Mouse (Mus musculus) heart, embryonic 15.5 days (tissue): ENCODE measurements around the gene Pigw. TPM values are rescaled to one million over a fixed set of nuclear protein-coding genes. Genes with fewer than 3 reads are reported as not detected.
"Not testable (repeated sequence)": the region's sequence is repeated elsewhere in the genome, so short reads cannot be mapped to it uniquely, and the experiment has no call there.

Experiments
- ATAC-seq: fragments of 200-750 bp; cut with Nextera tagmentation; replicated peaks from 2 replicates; pipeline ENCODE4 v1.8.0; 2017; ENCODE audit warnings: low read depth, moderate TSS enrichment; ENCODE audit not compliant: insufficient number of reproducible peaks, insufficient read depth, low FRiP score
- H3K27ac ChIP-seq: fragments of 300-500 bp; sonication (generic); 2 replicates; pipeline ENCODE4 v1.5.1; 2015; ENCODE audit warnings: mild to moderate bottlenecking, inconsistent platforms
- H3K27me3 ChIP-seq: fragments of 300-500 bp; sonication (generic); 2 replicates; pipeline ENCODE4 v1.6.1; 2015; ENCODE audit warnings: inconsistent platforms
- H3K36me3 ChIP-seq: fragments of 300-500 bp; sonication (generic); 2 replicates; pipeline ENCODE4 v1.6.1; 2015; ENCODE audit warnings: mild to moderate bottlenecking, inconsistent platforms
- H3K4me1 ChIP-seq: fragments of 300-500 bp; sonication (generic); replicated peaks from 2 replicates; pipeline ENCODE4 v1.6.1; 2015; ENCODE audit warnings: inconsistent platforms
- H3K4me2 ChIP-seq: fragments of 300-500 bp; sonication (generic); 2 replicates; pipeline ENCODE4 v1.6.1; 2015; ENCODE audit warnings: inconsistent platforms, mild to moderate bottlenecking, moderate library complexity
- H3K4me3 ChIP-seq: fragments of 300-500 bp; sonication (generic); 2 replicates; pipeline ENCODE4 v1.5.1; 2015; ENCODE audit warnings: mild to moderate bottlenecking, inconsistent platforms
- H3K9ac ChIP-seq: fragments of 300-500 bp; sonication (generic); 2 replicates; pipeline ENCODE4 v1.6.1; 2015; ENCODE audit warnings: mild to moderate bottlenecking, inconsistent platforms
- H3K9me3 ChIP-seq: fragments of 300-500 bp; sonication (generic); replicated peaks from 2 replicates; pipeline ENCODE4 v1.6.1; 2016; ENCODE audit warnings: inconsistent platforms
- WGBS: fragments of 180-500 bp; shearing (Covaris S2); methylation state at CpG from one replicate; pipeline ENCODE4 v1.1.7; 2015; ENCODE audit warnings: mixed read lengths; 5-methylcytosine and 5-hydroxymethylcytosine counted together
- polyA plus RNA-seq: library from polyadenylated mRNA; unstranded; fragments of >200 nt; fragmentation: Nextera tagmentation; extraction: Ambion mirVana; gene quantifications from 2 replicates; pipeline ENCODE4 v1.2.1, GENCODE M21; 2015

Gene Pigw
- polyA plus RNA-seq, 1 experiment from 2014 or later: 2.4 TPM

DNA sequence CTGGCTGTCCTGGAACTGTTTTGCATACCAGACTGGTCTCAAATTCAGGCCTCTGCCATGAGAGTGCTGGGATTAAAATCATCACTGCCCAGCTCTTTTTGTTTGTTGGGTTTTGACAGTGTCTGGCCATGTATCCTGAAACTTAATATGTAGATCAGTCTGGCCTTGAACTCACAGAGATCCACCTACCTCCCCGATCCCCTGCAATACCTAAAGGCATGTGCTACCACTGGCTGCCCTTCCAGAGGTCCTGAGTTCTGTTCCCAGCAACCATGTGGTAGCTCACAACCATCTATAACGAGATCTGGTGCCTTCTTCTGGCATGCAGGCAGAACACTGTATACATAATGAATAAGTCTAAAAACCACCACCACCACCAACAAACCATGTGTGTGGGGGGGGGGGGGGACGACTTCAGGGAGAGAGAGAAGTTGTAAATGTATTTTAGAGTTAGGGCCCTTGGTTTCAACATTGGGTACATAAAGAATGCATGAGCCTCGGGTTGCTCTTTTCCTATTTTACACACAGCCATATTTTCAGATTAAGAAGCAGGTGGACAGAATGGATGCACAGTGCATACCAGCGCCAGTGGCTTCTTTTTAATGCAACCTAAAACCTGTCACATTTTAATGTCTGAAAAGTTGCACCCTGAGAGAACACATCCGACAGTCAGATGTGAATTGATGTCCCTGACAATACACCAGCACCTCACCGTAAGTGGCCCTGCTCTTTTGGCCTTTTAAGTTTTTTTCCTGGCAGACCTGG lies 896 bp downstream of the Pigw start:
- Histone ChIP-seq H3K4me3 (peak overlapping the region; percentile 97), H3K27ac (peak overlapping the region; percentile 97), H3K4me1 (peaks cover 17% of the 10 kb centered on the region), H3K4me2 (peak overlapping the region; percentile 98), H3K9ac (peak overlapping the region; percentile 85), H3K9me3 (no peaks in the 10 kb centered on the region), H3K36me3 (peaks cover 13% of the 10 kb centered on the region), H3K27me3 (no peaks in the 10 kb centered on the region)
- 18% methylated on average over 7 of the region's 7 CpGs for WGBS
- no peak for ATAC-seq

DNA sequence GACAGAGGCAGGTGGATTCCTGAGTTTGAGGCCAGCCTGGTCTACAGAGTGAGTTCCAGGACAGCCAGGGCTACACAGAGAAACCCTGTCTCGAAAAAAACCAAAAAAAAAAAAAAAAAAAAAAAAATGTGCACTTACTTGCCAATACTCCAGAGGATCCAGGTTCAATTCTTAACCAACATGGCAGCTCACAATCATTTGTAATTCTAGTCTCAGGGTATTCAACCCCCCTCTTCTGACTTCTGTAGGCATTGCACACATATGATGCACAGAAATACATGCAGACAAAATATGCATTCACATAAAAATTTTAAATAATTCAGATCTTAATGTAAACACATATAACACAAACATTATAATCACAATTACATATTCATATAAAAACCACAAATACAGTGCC lies 4.1 kb downstream of the Pigw start:
- WGBS: 73% methylated on average over 1 of the region's 1 CpGs
- H3K36me3 ChIP-seq, ATAC-seq, H3K27me3 ChIP-seq, H3K4me3 ChIP-seq, H3K9ac ChIP-seq, H3K4me2 ChIP-seq, H3K27ac ChIP-seq, H3K9me3 ChIP-seq: not testable (repeated sequence)
- H3K4me1 ChIP-seq: peaks cover 16% of the 10 kb centered on the region

DNA sequence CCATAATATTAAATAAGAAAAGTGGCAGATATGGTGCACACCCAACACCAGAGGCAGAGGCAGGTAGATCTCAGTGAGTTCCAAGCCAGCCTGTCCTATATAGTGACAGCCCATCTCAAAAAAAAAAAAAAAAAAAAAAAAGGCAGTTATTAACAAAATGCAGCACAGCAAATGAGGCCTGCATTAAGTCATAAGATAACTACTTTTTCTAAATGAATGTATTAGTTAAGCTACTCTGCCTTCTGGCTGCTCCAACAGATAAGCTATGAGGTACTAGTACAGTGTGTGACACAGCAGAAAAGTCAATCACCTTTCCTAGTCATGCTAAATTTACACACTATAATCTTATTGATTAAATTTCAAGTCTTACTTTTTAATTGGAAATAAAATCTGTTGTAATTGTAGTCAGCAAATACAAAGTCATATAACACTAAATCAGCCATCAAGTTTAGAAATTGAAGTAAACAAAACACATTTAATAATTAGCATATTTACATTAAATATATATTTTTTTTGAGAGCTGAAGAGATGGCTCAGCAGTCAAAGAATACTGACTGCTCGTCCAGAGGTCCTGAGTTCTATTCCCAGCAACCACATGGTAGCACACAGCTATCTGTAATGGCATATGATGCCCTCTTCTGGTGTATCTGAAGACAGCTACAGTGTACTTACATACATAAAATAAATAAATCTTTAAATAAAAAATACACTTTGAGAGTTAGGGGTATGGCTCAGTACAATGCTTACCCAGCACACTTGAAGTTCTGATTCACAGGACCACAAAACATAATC lies 6.8 kb downstream of the Pigw start:
- H3K4me2 ChIP-seq: no peak overlapping the region
- H3K4me3 ChIP-seq: no peak overlapping the region

DNA sequence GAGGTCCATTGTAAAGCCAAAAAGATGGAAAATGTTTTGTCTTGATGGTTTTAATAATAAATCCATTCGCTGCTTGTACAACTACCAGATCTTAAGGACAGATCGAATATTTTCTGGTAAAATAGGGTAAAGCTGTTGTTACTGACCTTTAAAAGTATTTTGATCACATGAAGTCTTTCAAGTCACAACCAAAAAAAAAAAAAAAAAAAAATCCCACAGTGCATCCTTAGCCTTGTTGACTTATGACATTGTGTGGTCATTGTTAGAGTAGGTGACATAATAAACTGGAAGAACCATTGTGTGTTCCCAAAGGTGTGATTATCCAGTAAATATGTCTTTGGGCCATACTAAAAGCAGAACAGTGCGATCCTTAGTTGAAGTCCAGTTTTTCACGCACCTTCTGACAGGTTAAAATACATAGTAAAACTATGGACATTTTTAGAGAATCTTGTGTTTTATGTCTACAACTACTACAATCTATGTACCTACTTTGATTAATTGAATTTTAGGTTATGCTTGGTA lies 8.5 kb downstream of the Pigw start:
- H3K27ac ChIP-seq: peak overlapping the region; percentile 100
- ATAC-seq: no peak
- no peaks in the 10 kb centered on the region for H3K9me3 ChIP-seq
- no peaks in the 10 kb centered on the region for H3K27me3 ChIP-seq
- H3K4me1 ChIP-seq: peaks cover 17% of the 10 kb centered on the region
- peak overlapping the region; percentile 64 for H3K4me2 ChIP-seq
- 0 out of 2 replicates have a peak, but pooled peaks cover 6% of the 10 kb centered on the region for H3K36me3 ChIP-seq
- peak overlapping the region; percentile 96 for H3K9ac ChIP-seq
- WGBS: 70% methylated on average over 4 of the region's 4 CpGs
- H3K4me3 ChIP-seq: peak overlapping the region; percentile 84

More for the DNA sequence above, 6.8 kb downstream of the Pigw start:
- peaks cover 10% of the 10 kb centered on the region for H3K4me1 ChIP-seq
- ATAC-seq: no peak
- H3K36me3 ChIP-seq: peaks cover 6% of the 10 kb centered on the region; the same call in 1 of the 2 replicates
- H3K27me3 ChIP-seq: no peaks in the 10 kb centered on the region
- no peaks in the 10 kb centered on the region for H3K9me3 ChIP-seq
- WGBS: 68% methylated on average over 1 of the region's 1 CpGs
- no peak overlapping the region for H3K9ac ChIP-seq
- H3K27ac ChIP-seq: no peak overlapping the region

DNA sequence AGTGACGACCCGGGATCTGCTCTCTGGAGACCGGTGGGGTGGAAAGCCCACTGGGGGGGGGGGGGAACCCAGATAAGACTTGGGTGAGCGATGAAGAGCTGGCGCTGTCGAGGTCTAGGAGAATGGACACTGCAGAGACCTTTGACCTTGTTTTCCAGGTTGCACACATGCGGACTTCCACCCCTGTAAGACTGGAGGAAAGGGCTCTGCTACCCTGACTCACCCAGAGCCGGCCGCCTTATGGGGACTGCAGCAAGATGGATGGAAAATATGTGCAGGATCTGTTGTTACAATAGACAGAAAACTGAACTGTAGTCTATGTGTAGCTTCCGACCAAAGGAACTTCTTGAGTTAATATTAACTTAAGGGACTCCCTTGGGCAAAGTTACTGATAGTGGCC lies 9.0 kb downstream of the Pigw start:
- WGBS: under 1% methylated on average over 10 of the region's 10 CpGs
- Histone ChIP-seq H3K4me3 (peak overlapping the region; percentile 84), H3K36me3 (0 out of 2 replicates have a peak, but pooled peaks cover 6% of the 10 kb centered on the region), H3K9ac (peak overlapping the region; percentile 96), H3K27me3 (no peaks in the 10 kb centered on the region), H3K9me3 (no peaks in the 10 kb centered on the region), H3K4me1 (peaks cover 20% of the 10 kb centered on the region), H3K27ac (peak overlapping the region; percentile 100), H3K4me2 (peak overlapping the region; percentile 64)
- peak; percentile 36; the same call in 1 of the 2 replicates for ATAC-seq

DNA sequence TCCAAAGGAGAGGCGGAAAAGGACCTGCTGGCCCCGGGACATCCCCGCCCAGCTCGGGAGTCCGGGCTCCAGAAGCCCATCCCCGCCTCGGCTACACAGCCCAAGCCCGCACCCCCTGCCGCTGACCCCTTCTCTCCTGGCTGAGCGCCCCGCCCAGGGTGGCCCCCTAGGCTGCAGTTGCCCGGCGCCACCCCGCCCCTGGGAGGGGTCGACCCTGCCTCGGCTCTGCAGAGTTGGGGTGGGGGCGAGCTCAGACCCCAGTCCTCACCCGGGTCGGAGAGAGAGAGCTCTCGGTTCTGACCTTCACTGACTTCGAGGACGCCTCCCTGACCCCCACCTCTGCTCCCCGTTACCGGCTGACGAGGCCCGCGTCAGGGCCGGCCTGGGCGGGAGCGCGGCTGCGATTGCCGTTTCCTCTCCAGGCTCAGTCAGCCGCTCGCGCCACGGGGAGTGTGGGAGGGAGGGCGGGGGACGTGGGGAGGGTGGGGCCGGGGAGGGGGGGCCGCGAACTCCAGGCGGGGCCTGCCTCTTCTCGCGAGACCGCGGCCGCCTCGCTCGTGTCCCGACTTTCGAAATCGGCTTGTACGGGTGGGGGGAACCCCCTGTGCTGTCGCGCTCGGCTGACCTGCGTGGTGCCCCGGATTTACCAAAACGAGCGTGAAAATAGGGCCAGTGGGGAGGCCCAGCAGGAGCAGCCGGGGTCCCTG lies 9.6 kb downstream of the Pigw start, which contains the start of gene Ggnbp2:
Gene Ggnbp2, minus strand, starts transcription at position 481 of the 707 bp plus-strand sequence.
- H3K9ac ChIP-seq: peak within 1 kb of the TSS; percentile 96
- under 1% methylated on average over 43 of the region's 62 CpGs for WGBS
- peaks cover 23% of the 10 kb centered on the region for H3K4me1 ChIP-seq
- 0 out of 2 replicates have a peak, but pooled peaks cover 6% of the 10 kb centered on the region for H3K36me3 ChIP-seq
- peak within 1 kb of the TSS; percentile 81 for H3K4me2 ChIP-seq
- H3K9me3 ChIP-seq: no peaks in the 10 kb centered on the region
- H3K27ac ChIP-seq: peak within 1 kb of the TSS; percentile 100
- H3K27me3 ChIP-seq: no peaks in the 10 kb centered on the region
- peak within 1 kb of the TSS; percentile 84 for H3K4me3 ChIP-seq
- ATAC-seq: peak; percentile 88

DNA sequence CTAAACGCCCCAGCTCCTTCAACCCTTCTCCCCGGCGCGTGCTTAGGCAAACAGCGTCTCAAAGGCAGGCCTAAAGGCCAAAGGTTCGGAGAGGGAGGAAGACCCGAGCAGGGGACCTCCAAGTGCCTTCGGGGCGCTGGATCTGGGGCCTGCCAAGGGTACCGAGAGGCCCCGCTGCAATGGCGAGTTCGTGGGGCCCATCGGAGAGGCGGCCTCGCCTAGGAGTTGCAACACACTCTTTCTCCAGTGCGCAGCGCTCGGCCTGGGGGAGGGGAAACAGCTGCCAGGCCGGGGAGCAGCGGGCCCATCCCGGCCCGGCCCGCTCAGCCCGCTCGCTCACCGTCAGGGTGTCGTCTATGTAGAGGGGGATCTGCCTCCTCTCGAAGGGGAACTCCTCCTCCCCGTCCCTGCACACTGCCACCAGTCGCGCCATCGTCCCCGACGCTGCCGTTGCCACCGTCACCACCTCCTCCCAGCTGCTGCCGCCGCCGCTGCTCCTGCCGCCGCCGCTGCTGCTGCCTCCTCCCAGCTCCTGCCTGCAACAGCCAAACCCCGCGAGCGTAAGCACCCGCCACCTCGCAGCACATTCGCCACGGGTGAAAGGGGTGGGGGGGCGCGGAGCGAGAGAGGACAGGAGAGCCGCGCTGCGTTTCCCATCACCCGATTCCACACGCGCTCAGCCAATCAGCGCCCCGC lies 10.4 kb downstream of the Pigw start:
- no peaks in the 10 kb centered on the region for H3K9me3 ChIP-seq
- H3K4me1 ChIP-seq: peaks cover 26% of the 10 kb centered on the region
- H3K4me2 ChIP-seq: peak overlapping the region; percentile 81
- H3K27me3 ChIP-seq: no peaks in the 10 kb centered on the region
- 0 out of 2 replicates have a peak, but pooled peaks cover 6% of the 10 kb centered on the region for H3K36me3 ChIP-seq
- ATAC-seq: peak; percentile 82
- peak overlapping the region; percentile 89 for H3K9ac ChIP-seq
- peak overlapping the region; percentile 84 for H3K4me3 ChIP-seq
- H3K27ac ChIP-seq: peak overlapping the region; percentile 100
- under 1% methylated on average over 58 of the region's 61 CpGs for WGBS

DNA sequence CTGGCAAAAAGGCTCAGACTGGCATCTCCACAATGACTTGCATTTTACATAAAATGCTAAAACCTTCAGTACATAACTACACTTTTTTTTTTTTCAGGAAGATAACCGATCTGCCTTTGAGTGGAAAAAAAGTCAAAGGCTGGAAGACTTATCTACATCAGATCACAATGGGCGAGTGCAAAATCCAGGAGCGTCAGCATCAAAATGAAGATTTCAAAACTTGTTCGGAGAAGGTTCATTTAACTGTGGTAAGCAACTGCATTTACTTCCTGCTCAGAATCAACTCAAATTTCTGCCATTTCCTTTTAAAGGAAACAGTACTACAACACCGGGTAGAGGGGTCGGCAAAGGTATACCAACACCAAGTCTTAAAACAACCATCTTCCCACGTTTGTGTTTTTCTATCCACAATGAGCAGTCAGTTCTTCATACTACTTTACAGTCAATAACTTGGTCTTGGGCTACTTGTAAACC lies 11.3 kb downstream of the Pigw start:
- Histone ChIP-seq H3K4me3 (peak overlapping the region; percentile 84), H3K4me1 (peaks cover 26% of the 10 kb centered on the region), H3K27me3 (no peaks in the 10 kb centered on the region), H3K4me2 (peak overlapping the region; percentile 81), H3K36me3 (0 out of 2 replicates have a peak, but pooled peaks cover 6% of the 10 kb centered on the region), H3K9me3 (no peaks in the 10 kb centered on the region), H3K9ac (peak overlapping the region; percentile 89), H3K27ac (peak overlapping the region; percentile 100)
- WGBS: 4% methylated on average over 7 of the region's 7 CpGs
- ATAC-seq: no peak

DNA sequence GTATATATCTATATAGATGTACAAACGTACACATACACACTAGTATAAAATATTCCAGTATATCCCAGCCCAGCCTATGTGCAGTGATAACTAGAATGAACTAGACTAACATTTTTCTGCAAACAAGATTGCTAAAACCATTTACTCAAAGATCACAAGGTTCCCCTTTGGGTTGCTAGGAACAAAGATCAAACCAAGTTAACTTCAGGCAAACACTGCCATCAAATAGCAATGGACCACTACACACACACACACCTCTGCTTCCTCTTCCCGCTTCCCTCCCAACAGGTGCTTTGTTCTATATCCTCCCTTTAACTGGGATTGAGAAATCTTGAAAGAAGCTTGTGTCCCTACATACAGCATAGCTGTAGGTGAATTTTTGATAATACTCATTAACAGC lies 12.5 kb downstream of the Pigw start:
- no peak overlapping the region for H3K9ac ChIP-seq
- 84% methylated on average over 2 of the region's 2 CpGs for WGBS
- no peak overlapping the region for H3K4me3 ChIP-seq
- no peak for ATAC-seq
- 0 out of 2 replicates have a peak, but pooled peaks cover 6% of the 10 kb centered on the region for H3K36me3 ChIP-seq
- no peak overlapping the region for H3K27ac ChIP-seq
- H3K9me3 ChIP-seq: no peaks in the 10 kb centered on the region
- no peak overlapping the region for H3K4me2 ChIP-seq
- peaks cover 26% of the 10 kb centered on the region for H3K4me1 ChIP-seq
- no peaks in the 10 kb centered on the region for H3K27me3 ChIP-seq

DNA sequence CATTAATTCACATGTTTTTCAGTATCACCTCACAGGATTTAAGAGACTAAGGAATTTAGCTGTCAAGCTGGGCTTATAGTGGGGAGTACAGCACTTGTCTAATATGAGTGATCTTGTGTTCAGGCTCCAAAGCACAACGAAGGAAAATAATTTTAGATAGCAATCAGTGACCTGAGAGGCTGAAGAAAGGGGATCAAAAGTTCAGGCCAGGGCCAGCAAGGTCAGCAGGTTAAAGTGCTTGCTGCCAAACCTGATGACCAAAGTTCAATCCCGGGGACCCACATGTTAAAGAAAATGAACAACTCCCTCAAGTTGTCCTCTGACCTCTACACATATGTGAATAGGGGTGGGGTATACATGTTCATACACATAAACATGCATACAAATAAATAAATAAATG lies 14.8 kb downstream of the Pigw start:
- H3K27ac ChIP-seq: no peak overlapping the region
- ATAC-seq: no peak
- peaks cover 17% of the 10 kb centered on the region for H3K36me3 ChIP-seq
- H3K4me2 ChIP-seq: no peak overlapping the region
- H3K4me1 ChIP-seq: peaks cover 22% of the 10 kb centered on the region
- no peaks in the 10 kb centered on the region for H3K27me3 ChIP-seq
- H3K4me3 ChIP-seq: no peak overlapping the region
- no peaks in the 10 kb centered on the region for H3K9me3 ChIP-seq
- H3K9ac ChIP-seq: no peak overlapping the region
- WGBS: 46% methylated on average over 2 of the region's 2 CpGs
